Mouse (Mus musculus): ENCODE data around the gene Gm16442. TPM values are rescaled to one million over a fixed set of nuclear protein-coding genes. Genes with fewer than 3 reads are reported as not detected.
"Not testable (repeated sequence)": the region's sequence is repeated elsewhere in the genome, so short reads cannot be mapped to it uniquely, and the experiment has no call there.

The Gm16442 gene
- not detected for polyA plus RNA-seq (2012; fragmentation: generic; extraction: Trizol)
- long read RNA-seq, experiment 1 = 0 reads
- long read RNA-seq, experiment 2 = 0 reads

DNA sequence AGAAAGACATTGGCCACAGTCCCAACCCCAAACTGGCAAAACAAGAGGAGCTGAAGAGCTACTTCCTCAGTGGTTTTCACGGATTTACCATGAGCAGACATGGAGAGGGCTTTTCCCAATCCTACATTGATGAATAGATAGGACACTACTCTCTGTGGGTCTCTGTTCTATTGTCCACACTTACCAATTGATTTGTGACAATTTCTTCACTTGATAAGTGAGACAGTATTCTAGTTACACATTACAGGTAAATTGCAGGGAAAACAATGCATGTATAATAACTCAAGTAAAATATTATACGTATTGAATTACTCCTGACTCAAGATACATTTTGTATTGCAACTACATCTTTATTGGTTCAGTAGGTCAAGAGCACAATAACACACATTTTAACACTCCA is at the start of gene Gm16442:
Gene Gm16442 (minus strand): TSS at position 101 of the 400 bp plus-strand sequence.
- H3ac ChIP-seq (ENCODE audit: control insufficient read depth, insufficient read length, low read depth); H3K4me3 ChIP-seq (ENCODE audit: insufficient read depth, poor library complexity, severe bottlenecking); H3K79me3 ChIP-seq (ENCODE audit: low read depth); H3K27me3 ChIP-seq (ENCODE audit: control insufficient read depth, insufficient read depth, insufficient read length); H3K79me2 ChIP-seq (ENCODE audit: control insufficient read depth, insufficient read depth); H3K36me3 ChIP-seq (ENCODE audit: control insufficient read depth, insufficient read depth): not testable (repeated sequence)

- H3K4me3 ChIP-seq (ENCODE audit: insufficient read depth, poor library complexity, severe bottlenecking); H3K79me2 ChIP-seq (ENCODE audit: control insufficient read depth, insufficient read depth); H3K36me3 ChIP-seq (ENCODE audit: control insufficient read depth, insufficient read depth); H3ac ChIP-seq (ENCODE audit: control insufficient read depth, insufficient read length, low read depth); H3K27me3 ChIP-seq (ENCODE audit: control insufficient read depth, insufficient read depth, insufficient read length); H3K79me3 ChIP-seq (ENCODE audit: low read depth): not testable (repeated sequence)
Measured at GRCm38 (mm10) chr7:20168277-20168676, 45.9 kb upstream of the Gm16442 start, which contains the start of gene Vmn1r94. TSS of gene Vmn1r94 (minus strand) at chr7:20168377.

GRCm38 (mm10) chr7:20138988-20139387 is 16.6 kb upstream of the Gm16442 start, which contains the start of gene Vmn1r93:
TSS of gene Vmn1r93 (minus strand) at chr7:20139088.
- not testable (repeated sequence) for H3K27me3 ChIP-seq (ENCODE audit: control insufficient read depth, insufficient read depth, insufficient read length); H3K79me3 ChIP-seq (ENCODE audit: low read depth); H3K4me3 ChIP-seq (ENCODE audit: insufficient read depth, poor library complexity, severe bottlenecking); H3ac ChIP-seq (ENCODE audit: control insufficient read depth, insufficient read length, low read depth); H3K36me3 ChIP-seq (ENCODE audit: control insufficient read depth, insufficient read depth); H3K79me2 ChIP-seq (ENCODE audit: control insufficient read depth, insufficient read depth)

- H3K4me3 ChIP-seq (ENCODE audit: insufficient read depth, poor library complexity, severe bottlenecking); H3K27me3 ChIP-seq (ENCODE audit: control insufficient read depth, insufficient read depth, insufficient read length); H3K79me2 ChIP-seq (ENCODE audit: control insufficient read depth, insufficient read depth); H3ac ChIP-seq (ENCODE audit: control insufficient read depth, insufficient read length, low read depth); H3K79me3 ChIP-seq (ENCODE audit: low read depth); H3K36me3 ChIP-seq (ENCODE audit: control insufficient read depth, insufficient read depth): not testable (repeated sequence)
Measured at GRCm38 (mm10) chr7:20099380-20099779, 23.0 kb downstream of the Gm16442 start, which contains the start of gene Vmn1r91. TSS of gene Vmn1r91 (plus strand) at chr7:20099680.

GRCm38 (mm10) chr7:20078118-20078517 is 44.3 kb downstream of the Gm16442 start:
- not testable (repeated sequence) for H3K36me3 ChIP-seq (ENCODE audit: control insufficient read depth, insufficient read depth); H3K27me3 ChIP-seq (ENCODE audit: control insufficient read depth, insufficient read depth, insufficient read length); H3ac ChIP-seq (ENCODE audit: control insufficient read depth, insufficient read length, low read depth); H3K79me2 ChIP-seq (ENCODE audit: control insufficient read depth, insufficient read depth); H3K79me3 ChIP-seq (ENCODE audit: low read depth); H3K4me3 ChIP-seq (ENCODE audit: insufficient read depth, poor library complexity, severe bottlenecking)

Other genes starting within 250 kb of the Gm16442 start
- not detected for gene Ceacam19, start 234.6 kb downstream of the Gm16442 start, polyA plus RNA-seq (2012; fragmentation: generic; extraction: Trizol)
- 16.5 TPM for gene Pvr, start 201.4 kb downstream of the Gm16442 start, polyA plus RNA-seq (2012; fragmentation: generic; extraction: Trizol)
- gene Igsf23, start 171.8 kb downstream of the Gm16442 start, polyA plus RNA-seq (2012; fragmentation: generic; extraction: Trizol) = 0.06 TPM
- gene Ceacam20, start 157.2 kb downstream of the Gm16442 start, polyA plus RNA-seq (2012; fragmentation: generic; extraction: Trizol) = not detected
- not detected for gene Nlrp9b, start 131.1 kb downstream of the Gm16442 start, polyA plus RNA-seq (2012; fragmentation: generic; extraction: Trizol)
- gene Vmn1r91, start 22.9 kb downstream of the Gm16442 start, polyA plus RNA-seq (2012; fragmentation: generic; extraction: Trizol) = not detected
- gene Vmn1r93, start 16.5 kb upstream of the Gm16442 start, polyA plus RNA-seq (2012; fragmentation: generic; extraction: Trizol) = not detected
- not detected for gene Vmn1r94, start 45.8 kb upstream of the Gm16442 start, polyA plus RNA-seq (2012; fragmentation: generic; extraction: Trizol)
- not detected for gene Vmn1r95, start 71.1 kb upstream of the Gm16442 start, polyA plus RNA-seq (2012; fragmentation: generic; extraction: Trizol)
- gene Gm6164, start 83.0 kb upstream of the Gm16442 start, polyA plus RNA-seq (2012; fragmentation: generic; extraction: Trizol) = not detected
- gene Gm4498, start 111.2 kb upstream of the Gm16442 start, polyA plus RNA-seq (2012; fragmentation: generic; extraction: Trizol) = not detected
- not detected for gene Gm5890, start 140.3 kb upstream of the Gm16442 start, polyA plus RNA-seq (2012; fragmentation: generic; extraction: Trizol)
- not detected for gene Gm4133, start 211.5 kb upstream of the Gm16442 start, polyA plus RNA-seq (2012; fragmentation: generic; extraction: Trizol)